Mouse (Mus musculus) megakaryocyte, adult 5-6 weeks (primary cell): ENCODE measurements around the gene Speg. TPM values are rescaled to one million over a fixed set of nuclear protein-coding genes. Genes with fewer than 3 reads are reported as not detected.

ENCODE experiments used
- ATAC-seq: 2 replicates; pipeline ENCODE4 v1.8.0; 2016; ENCODE audit warnings: mild to moderate bottlenecking, inconsistent platforms; ENCODE audit not compliant: poor library complexity, severe bottlenecking
- total RNA-seq, 2 experiments: library from RNA; stranded (forward) in 1 of 2; stranded (reverse) in 1 of 2; fragments of 153-499, 151-499 nt in 1 of 2; fragments of 221-1000, 200-1000 nt in 1 of 2; gene quantifications; 2 replicates each; pipeline versions ENCODE4 v1.2.3 to v1.2.4; 2015 to 2017

Speg gene
- total RNA-seq, 2 experiments from 2014 or later: 0.11 TPM; not detected in 1

- no peak for ATAC-seq
Observed at GRCm38 (mm10) chr1:75388898-75389515, 13.9 kb downstream of the Speg start.

GRCm38 (mm10) chr1:75393139-75393538 is 18.0 kb downstream of the Speg start:
- ATAC-seq: no peak

GRCm38 (mm10) chr1:75393846-75394245 is 18.7 kb downstream of the Speg start:
- no peak for ATAC-seq

DNA sequence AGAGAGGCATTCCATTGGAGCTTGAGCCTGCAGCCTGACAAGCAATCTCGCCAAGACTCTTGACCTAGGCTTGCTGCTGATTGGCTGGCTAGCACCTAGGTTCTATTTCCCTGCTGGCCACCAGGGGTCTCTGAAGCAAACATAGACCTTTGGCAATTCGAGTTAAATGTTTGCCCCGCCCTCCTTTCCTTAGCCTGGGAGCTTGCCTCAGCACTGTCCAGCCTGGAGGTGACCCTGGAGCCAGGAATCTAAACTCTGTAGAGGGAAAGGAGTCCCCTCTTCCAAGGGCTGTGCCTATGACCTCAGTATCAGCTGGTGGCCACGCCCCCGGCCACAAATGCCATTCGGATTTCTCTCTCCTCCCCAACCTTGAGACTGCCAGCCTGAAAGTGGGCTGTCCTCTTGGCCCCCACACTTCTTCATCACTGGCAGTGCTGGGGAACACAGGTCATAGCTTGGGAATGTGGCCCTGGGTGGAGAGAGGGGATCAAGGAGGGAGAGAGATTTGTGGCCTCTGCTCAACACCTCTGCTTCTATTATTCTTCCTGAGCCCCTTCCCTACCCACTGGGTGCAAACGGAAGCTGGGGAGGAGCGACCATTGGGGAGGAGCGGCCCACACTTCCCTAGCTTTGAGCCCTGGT is 23.8 kb downstream of the Speg start:
- ATAC-seq: peak; percentile 64

DNA sequence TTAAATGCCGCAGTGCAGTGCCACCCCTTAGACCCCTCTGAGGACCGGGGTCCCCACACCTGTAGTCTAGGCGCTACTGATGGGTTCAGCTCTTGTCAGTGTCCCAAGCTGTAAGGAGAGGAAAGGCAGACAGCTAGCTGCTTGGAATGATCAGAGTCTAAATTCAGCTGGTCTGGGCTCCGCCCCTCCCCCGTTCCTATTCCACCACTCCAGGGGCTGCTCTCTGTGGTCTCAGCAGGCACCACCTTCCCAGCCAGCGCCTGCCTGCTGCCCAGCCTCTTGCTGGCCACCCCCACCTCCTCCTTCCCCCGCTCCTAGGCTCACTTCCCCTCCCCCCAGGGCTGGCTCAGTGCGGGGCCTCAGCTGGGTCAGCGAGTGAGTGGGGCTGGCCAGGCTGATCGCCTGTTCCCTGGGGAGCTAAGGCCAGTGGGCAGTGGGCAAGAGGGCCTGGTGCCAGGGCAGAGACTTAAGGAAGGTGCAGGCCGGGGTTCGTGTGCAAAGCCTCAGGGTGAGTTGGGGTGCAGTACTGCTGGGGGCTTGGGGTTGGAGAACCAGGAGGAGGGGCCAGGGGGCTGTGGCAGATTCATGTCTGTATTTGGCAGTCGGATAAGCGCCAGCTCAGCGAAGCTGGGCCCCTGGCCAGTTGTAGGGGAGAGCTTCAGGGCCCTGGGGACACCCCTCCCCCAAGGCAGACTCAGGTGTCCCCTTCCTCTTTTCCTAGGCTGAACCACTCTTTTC is 24.8 kb downstream of the Speg start:
- ATAC-seq: no peak

DNA sequence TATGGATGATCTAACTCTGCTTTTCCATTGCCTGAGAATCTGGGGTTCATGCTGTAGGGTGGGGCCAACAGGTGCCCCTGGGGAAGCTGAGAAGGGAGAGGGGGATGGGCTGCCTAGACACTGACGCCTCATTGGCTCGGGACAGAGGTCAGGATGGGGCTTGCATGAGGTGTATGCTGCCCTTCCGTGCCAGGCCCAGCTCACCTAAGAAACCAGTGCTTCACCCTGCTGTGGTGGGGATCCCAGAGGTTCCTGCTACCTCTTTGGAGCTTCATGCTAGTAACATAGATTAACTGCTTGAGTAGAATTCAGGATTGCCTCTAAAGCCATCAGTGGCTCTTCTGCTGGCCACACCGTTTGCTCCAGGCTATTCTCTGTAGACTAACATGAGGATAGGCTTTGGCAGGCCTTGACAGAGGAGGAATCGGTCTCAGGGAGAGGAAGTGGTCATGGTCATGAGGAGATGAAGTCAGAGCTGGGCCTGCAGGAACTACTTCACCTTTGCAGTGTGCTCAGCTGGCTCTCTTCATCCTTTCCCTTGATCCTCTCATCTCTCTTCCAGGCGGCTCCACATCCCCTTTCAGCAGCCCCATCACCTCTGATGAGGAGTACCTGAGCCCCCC is 25.5 kb downstream of the Speg start:
- no peak for ATAC-seq

DNA sequence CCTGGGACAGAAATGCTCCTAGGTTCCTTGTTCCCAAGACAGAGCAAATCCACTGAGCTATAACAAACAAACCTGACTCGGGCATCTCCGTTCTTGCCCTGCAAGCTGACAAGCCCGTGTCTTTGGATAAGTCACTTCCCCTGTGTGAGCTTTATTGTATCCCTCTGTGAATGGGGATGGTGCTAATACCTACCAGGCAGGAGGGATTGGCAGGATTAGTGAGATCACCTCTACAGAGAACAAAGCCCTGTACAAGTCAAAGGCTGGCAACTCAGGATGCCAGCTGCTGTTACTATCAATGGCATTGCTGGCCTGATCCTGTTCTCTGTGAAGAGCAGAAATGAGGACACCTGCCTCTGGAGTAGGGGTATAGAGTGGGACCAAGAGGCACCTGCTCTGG is 30.4 kb downstream of the Speg start:
- no peak for ATAC-seq

GRCm38 (mm10) chr1:75406173-75406572 is 31.1 kb downstream of the Speg start:
- ATAC-seq: no peak

DNA sequence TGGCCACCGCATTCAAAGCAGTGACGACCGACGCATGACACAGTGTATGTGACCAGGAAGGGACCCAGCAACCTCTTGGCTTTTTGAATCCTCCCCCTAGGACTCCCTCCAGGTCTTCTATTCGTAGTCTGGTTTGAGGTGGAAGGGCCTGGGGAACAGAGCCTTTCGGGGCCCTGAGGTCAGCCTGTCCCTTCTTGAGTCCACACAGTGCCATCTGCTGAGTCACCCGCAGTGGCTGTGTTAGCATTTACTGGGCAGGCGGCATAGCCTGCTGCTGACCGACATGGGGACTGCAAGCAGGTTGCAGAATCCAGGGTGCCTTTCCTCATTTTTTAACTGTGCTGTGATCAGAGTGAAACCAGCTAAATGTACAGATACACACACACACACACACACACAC is 32.0 kb downstream of the Speg start:
- ATAC-seq: no peak

GRCm38 (mm10) chr1:75408210-75408609 is 33.1 kb downstream of the Speg start:
- no peak for ATAC-seq

- ATAC-seq: no peak
Observed at GRCm38 (mm10) chr1:75409950-75410349, 34.9 kb downstream of the Speg start.

- ATAC-seq: no peak
Observed at GRCm38 (mm10) chr1:75412196-75412595, 37.1 kb downstream of the Speg start.

DNA sequence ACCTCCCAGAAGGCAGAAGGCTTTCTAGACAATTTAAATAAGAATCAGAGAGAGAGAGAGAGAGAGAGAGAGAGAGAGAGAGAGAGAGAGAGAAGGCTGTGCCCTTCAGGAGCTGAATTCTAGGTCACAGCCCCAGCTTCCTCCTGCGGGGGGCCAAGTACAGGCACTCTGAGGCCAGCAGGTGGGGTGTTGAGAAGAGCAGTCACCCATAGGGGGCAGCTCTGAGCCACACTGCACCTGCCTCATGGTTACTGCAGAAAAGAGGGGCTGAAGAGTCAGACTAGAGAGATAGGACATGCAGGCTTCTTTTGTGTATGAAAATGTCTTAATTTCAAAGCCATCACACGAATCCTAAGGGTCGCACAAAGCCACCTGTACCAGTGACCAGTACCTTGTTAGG is 38.7 kb downstream of the Speg start:
- no peak for ATAC-seq

- ATAC-seq: no peak
Observed at GRCm38 (mm10) chr1:75421794-75422193, 46.7 kb downstream of the Speg start.

GRCm38 (mm10) chr1:75422216-75422822 is 47.2 kb downstream of the Speg start:
- ATAC-seq: no peak

DNA sequence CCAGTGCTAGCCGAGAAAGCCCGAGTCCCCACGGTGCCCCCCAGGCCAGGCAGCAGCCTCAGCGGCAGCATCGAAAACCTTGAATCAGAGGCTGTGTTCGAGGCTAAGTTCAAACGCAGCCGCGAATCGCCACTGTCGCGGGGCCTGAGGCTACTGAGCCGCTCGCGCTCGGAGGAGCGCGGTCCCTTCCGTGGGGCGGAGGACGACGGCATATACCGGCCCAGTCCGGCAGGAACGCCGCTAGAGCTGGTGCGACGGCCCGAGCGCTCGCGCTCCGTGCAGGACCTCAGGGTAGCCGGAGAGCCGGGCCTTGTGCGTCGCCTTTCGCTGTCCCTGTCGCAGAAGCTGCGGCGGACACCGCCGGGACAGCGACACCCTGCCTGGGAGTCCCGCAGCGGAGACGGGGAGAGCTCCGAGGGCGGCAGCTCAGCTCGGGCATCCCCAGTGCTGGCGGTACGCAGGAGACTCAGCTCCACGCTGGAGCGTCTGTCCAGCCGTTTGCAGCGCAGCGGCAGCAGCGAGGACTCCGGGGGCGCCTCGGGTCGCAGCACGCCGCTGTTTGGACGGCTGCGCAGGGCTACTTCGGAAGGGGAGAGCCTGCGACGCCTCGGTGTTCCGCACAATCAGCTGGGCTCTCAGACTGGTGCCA is 47.9 kb downstream of the Speg start:
- no peak for ATAC-seq

DNA sequence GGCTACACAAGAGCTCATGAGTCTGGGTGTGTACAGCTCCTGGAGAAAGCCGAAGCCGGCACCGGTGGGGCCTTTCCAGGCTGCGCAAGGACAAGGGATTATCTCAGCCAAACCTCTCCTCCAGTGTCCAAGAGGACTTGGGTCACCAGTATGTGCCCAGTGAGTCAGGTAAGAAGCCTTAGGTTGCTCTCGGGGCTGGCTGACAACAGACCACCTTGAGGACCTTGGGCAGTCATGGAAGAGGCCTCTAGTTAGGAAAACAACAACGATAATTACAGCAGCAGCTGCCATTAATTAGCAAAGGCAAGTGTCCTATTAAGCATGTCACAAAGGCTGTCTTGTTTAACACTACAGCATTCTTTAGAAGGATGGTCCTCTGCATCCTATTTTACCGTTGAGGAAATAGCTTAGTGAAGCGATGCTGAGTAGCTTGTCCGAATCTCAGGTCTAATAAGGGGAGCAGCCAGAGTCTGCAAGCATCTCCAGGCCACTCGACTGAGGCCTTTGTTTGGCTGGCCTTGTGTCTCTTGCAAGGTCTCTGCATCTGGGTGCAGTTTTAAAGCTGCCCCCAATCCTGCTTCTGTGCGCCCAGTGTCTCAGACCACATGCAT is 48.8 kb downstream of the Speg start:
- ATAC-seq: no peak

DNA sequence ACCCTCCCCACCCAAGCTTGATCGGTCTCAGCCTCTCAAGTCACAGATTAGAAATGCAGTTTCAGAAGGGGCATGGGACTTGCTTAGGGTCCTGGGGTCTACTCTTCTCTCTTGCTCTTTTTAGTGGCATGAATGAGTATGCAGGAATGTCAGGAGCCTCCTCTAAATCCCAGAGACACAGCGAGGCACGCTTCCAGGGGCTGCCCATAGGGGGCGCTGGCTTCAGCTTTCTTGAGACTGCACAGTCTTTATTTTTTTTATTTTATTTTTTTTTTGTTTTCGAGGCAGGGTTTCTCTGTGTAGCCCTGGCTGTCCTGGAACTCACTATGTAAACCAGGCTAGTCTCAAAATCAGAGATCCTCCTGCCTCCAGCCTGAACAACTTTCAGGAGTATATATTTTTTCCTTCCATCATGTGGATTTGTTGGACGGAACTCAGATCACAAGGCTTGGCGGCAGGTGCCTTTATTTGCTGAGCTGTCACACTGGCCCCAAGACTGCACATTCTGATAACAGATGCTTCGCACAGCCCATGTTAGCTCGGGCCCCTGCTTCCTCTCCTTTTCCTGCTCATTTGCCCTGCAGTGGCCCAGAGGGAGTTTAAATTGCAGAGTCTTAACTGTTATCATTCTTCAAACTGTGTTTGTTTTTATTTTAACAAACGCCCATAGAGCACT is 50.8 kb downstream of the Speg start:
- ATAC-seq: no peak

GRCm38 (mm10) chr1:75435475-75436328 is 60.6 kb downstream of the Speg start, which contains the start of gene Gmppa:
Gene Gmppa, plus strand, starts transcription at chr1:75435930.
- ATAC-seq: peak; percentile 96
